9 mouse cellular contexts compared by ENCODE assay signal in the genomic region with DNA sequence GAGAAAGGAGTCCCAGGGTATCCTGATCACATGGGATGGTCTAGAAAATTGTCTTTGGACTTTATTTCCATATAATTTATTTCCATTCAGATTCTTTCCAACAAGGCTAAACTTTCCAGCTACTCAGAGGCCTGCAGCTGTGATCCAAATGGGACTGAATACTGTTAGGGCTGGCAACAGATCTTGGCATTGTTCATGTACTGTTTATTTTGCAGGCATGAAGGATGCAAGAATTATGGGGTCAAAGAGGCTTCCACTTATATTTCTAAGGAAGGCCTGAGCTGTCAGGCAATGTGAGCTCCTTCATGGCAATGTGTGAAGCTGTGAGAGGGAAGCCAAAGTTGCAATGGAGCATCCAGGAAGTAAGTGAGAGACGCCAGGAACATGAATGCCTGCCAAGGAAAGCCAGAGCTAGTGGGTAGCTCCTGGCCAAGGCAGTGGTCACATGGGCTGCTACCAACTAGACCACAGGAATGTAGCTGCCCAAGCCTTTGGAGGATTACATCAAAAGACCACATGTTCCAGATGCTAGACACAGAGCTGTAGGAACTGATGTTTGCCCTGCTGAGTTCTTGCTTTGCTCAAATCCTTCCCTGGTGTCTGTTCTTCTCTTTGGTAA.
DNase-seq lines count a peak whose midpoint lies in the region; TF ChIP-seq lines count a peak whose summit lies in the region.
"Had no signal": no experiment of that assay in that cellular context is flagged by ENCODE, and none has a peak within 500 bp of the region (broad histone marks: within the 10 kb centered on the region; RNA-seq: fewer than 3 reads in every experiment).

No protein-coding gene starts in this region.

- DNase-seq in cerebellum, adult 11-12 months, result peak; percentile 2
- no peak for DNase-seq in cerebellum, adult 2 months
- peak; percentile 10 to 20 for DNase-seq in kidney, postnatal 4 days
- no peak for DNase-seq in kidney, adult 9 months
- peak; percentile 30 to 47 for DNase-seq in layer of hippocampus, postnatal 10 days (ENCODE audit: low spot score in 2 of 2)
- no peak for DNase-seq in thymus, adult 2 months
- DNase-seq in spleen, postnatal 36 days (ENCODE audit: low spot score in 2 of 2), result no peak

- TF ChIP-seq CTCF in cerebellum, adult 2 months (IDR thresholded peaks at IDR 0.05; ENCODE audit: borderline replicate concordance, insufficient read depth, low read depth, low read length), result no peak
- no peak for TF ChIP-seq CTCF in C2C12 (IDR thresholded peaks at IDR 0.05; ENCODE audit: control insufficient read depth, insufficient read depth, insufficient read length)
- TF ChIP-seq CTCF in thymus, adult 2 months (IDR thresholded peaks at IDR 0.05; ENCODE audit: borderline replicate concordance, control insufficient read depth, extremely low read depth, insufficient read depth, low read length, poor library complexity), result no peak

- no peak overlapping the region for H3ac ChIP-seq in C2C12 (ENCODE audit: control insufficient read depth, insufficient read length, low read depth)

- H3K36me3 ChIP-seq in C2C12 (ENCODE audit: control insufficient read depth, insufficient read depth), result no peaks in the 10 kb centered on the region
- H3K36me3 ChIP-seq in thymus, adult 2 months (ENCODE audit: control insufficient read depth, insufficient read depth, low read length), result no peaks in the 10 kb centered on the region
- H3K36me3 ChIP-seq: neural tube, embryonic 13.5 days had no signal

- H3K79me3 ChIP-seq in C2C12 (ENCODE audit: low read depth), result no peaks in the 10 kb centered on the region

- 3% methylated on average over 1 of the region's 1 CpGs for WGBS in cerebellum, adult 2 months
- 38% methylated on average over 1 of the region's 1 CpGs for WGBS in thymus, adult 2 months

- no peak overlapping the region for H3K27ac ChIP-seq in cerebellum, adult 2 months (ENCODE audit: insufficient read depth, low read length)
- no peak overlapping the region for H3K27ac ChIP-seq in thymus, adult 2 months (ENCODE audit: control insufficient read depth, insufficient read depth, low read length)
- H3K27ac ChIP-seq: neural tube, embryonic 13.5 days had no signal

- H3K79me2 ChIP-seq in C2C12 (ENCODE audit: control insufficient read depth, insufficient read depth), result no peaks in the 10 kb centered on the region

- H3K4me3 ChIP-seq in cerebellum, adult 2 months (replicated peaks; ENCODE audit: insufficient read depth, low read depth, low read length), result no peak overlapping the region
- no peak overlapping the region for H3K4me3 ChIP-seq in C2C12 (ENCODE audit: insufficient read depth, poor library complexity, severe bottlenecking)
- no peak overlapping the region for H3K4me3 ChIP-seq in thymus, adult 2 months (ENCODE audit: control insufficient read depth, insufficient read depth, low read length)
- H3K4me3 ChIP-seq: neural tube, embryonic 13.5 days had no signal

- TF ChIP-seq POLR2A in cerebellum, adult 2 months (IDR thresholded peaks at IDR 0.05; ENCODE audit: borderline replicate concordance, insufficient read depth, low read length), result no peak
- TF ChIP-seq POLR2A in thymus, adult 2 months (IDR thresholded peaks at IDR 0.05; ENCODE audit: control insufficient read depth, extremely low read depth, insufficient read depth, low read length, poor library complexity), result no peak

- H3K27me3 ChIP-seq in cerebellum, adult 2 months (ENCODE audit: control insufficient read depth, insufficient read depth, low read length), result no peaks in the 10 kb centered on the region
- no peaks in the 10 kb centered on the region for H3K27me3 ChIP-seq in C2C12 (ENCODE audit: control insufficient read depth, insufficient read depth, insufficient read length)
- H3K27me3 ChIP-seq in thymus, adult 2 months (ENCODE audit: control insufficient read depth, insufficient read depth, low read length), result no peaks in the 10 kb centered on the region
- H3K27me3 ChIP-seq: neural tube, embryonic 13.5 days had no signal

- H3K4me1 ChIP-seq in cerebellum, adult 2 months (ENCODE audit: control insufficient read depth, insufficient read depth, low read length), result no peaks in the 10 kb centered on the region
- no peaks in the 10 kb centered on the region for H3K4me1 ChIP-seq in thymus, adult 2 months (replicated peaks; ENCODE audit: control insufficient read depth, insufficient read depth, low read length)

TF ChIP-seq in C2C12, 6 proteins besides CTCF, POLR2A, EP300 and RAD21:
- TF ChIP-seq MAX (IDR thresholded peaks at IDR 0.05), result peak; percentile 70
- TF ChIP-seq CEBPB (IDR thresholded peaks at IDR 0.05; ENCODE audit: low read depth), result no peak
- TF ChIP-seq MYOG (IDR thresholded peaks at IDR 0.05; ENCODE audit: control insufficient read depth, extremely low read depth, insufficient read length), result no peak
- no peak for TF ChIP-seq MYOD1 (IDR thresholded peaks at IDR 0.05; ENCODE audit: control insufficient read depth, insufficient read length, low read depth)
- TF ChIP-seq FOSL1 (IDR thresholded peaks at IDR 0.05; ENCODE audit: insufficient read depth, low read length, poor library complexity, severe bottlenecking), result no peak
- TF ChIP-seq USF1 (IDR thresholded peaks at IDR 0.05; ENCODE audit: low read depth), result peak; percentile 93

Comparison
In these comparisons a context has a peak if more than half of its experiments do, and no peak if none do; other contexts are left out.
1. DNase-seq: peak in cerebellum, adult 11-12 months (single experiment), kidney, postnatal 4 days (2 of 2) and layer of hippocampus, postnatal 10 days (2 of 2); none in cerebellum, adult 2 months (0 of 2), kidney, adult 9 months (single experiment), thymus, adult 2 months (single experiment) and spleen, postnatal 36 days (0 of 2).